Mouse (Mus musculus) ES-E14 (cell line): ENCODE results near the gene Pitpnc1. TPM values are rescaled to one million over a fixed set of nuclear protein-coding genes. Genes with fewer than 3 reads are reported as not detected.

Experiments used
- DNase-seq: peaks from one replicate; pipeline ENCODE4 v3.0.0-alpha.2; 2013; ENCODE audit warnings: low read depth, low spot score
- H3K27ac ChIP-seq: 2 replicates; pipeline ENCODE4 v1.5.1; 2012; ENCODE audit warnings: low read depth, mild to moderate bottlenecking, low read length, moderate library complexity, mixed read lengths; ENCODE audit not compliant: poor library complexity, insufficient read depth, severe bottlenecking
- H3K36me3 ChIP-seq: 2 replicates; pipeline ENCODE4 v1.6.1; 2012; ENCODE audit warnings: mild to moderate bottlenecking, low read length, moderate library complexity, mixed read lengths; ENCODE audit not compliant: control insufficient read depth, poor library complexity, insufficient read depth, severe bottlenecking
- H3K4me1 ChIP-seq, 2 experiments: fragments of 150-350 bp in 1 of 2; sonication (generic) in 1 of 2; 2 replicates each; pipeline ENCODE4 v1.6.1; 2012; ENCODE audit warnings: low read length in 2 of 2, mild to moderate bottlenecking in 1 of 2, mixed read lengths in 1 of 2; ENCODE audit not compliant: control insufficient read depth in 2 of 2, insufficient read depth in 2 of 2, poor library complexity in 1 of 2
- H3K4me3 ChIP-seq, 2 experiments: fragments of 150-350 bp in 1 of 2; sonication (generic) in 1 of 2; 2 replicates each; pipeline ENCODE4 v1.5.1; 2012; ENCODE audit warnings: low read length in 2 of 2, low read depth in 1 of 2, mild to moderate bottlenecking in 1 of 2, mixed read lengths in 1 of 2; ENCODE audit not compliant: insufficient read depth in 1 of 2, poor library complexity in 1 of 2, severe bottlenecking in 1 of 2
- H3K9ac ChIP-seq: 2 replicates; pipeline ENCODE4 v1.6.1; 2012; ENCODE audit warnings: low read depth, mild to moderate bottlenecking, low read length, mixed read lengths; ENCODE audit not compliant: poor library complexity, insufficient read depth, severe bottlenecking
- H3K9me3 ChIP-seq: fragments of 150-350 bp; sonication (generic); 2 replicates; pipeline ENCODE4 v1.6.1; 2012; ENCODE audit warnings: low read depth, mild to moderate bottlenecking, low read length; ENCODE audit not compliant: control insufficient read depth, insufficient read depth
- CHD2 ChIP-seq: IDR thresholded peaks from 2 replicates; pipeline ENCODE4 v1.6.1; 2014; ENCODE audit warnings: mild to moderate bottlenecking, low read depth, low read length, inconsistent platforms
- HCFC1 ChIP-seq: IDR thresholded peaks from 2 replicates; pipeline ENCODE4 v1.6.1; 2012; ENCODE audit warnings: low read length, inconsistent platforms, borderline replicate concordance; ENCODE audit not compliant: insufficient read depth
- MAFK ChIP-seq: IDR thresholded peaks from 2 replicates; pipeline ENCODE4 v1.6.1; 2014; ENCODE audit warnings: mild to moderate bottlenecking, low read depth, low read length, inconsistent platforms; ENCODE audit not compliant: insufficient read depth
- ZC3H11A ChIP-seq: IDR thresholded peaks from 2 replicates; pipeline ENCODE4 v1.6.1; 2012; ENCODE audit warnings: low read depth, mild to moderate bottlenecking, inconsistent platforms, low read length, borderline replicate concordance
- ZNF384 ChIP-seq: IDR thresholded peaks from 2 replicates; pipeline ENCODE4 v1.6.1; 2012; ENCODE audit warnings: low read depth, low read length, inconsistent platforms
- in situ Hi-C, 2 experiments: fragments of 600-800 bp; cut with MboI; formaldehyde crosslinking; loops; one replicate each; pipeline ENCODE4 v1.15.1; 2025; ENCODE audit warnings: low sequenced_read_pairs in 2 of 2, inconsistent platforms in 1 of 2; ENCODE audit not compliant: unreplicated experiment in 2 of 2
- total RNA-seq: library from RNA; depleted of rRNA; stranded (reverse); fragments of 300-350 nt; gene quantifications from 2 replicates; pipeline ENCODE4 v1.2.3, GENCODE M21; 2012

The Pitpnc1 gene
- total RNA-seq, 1 experiment, result 37.3 TPM

DNA sequence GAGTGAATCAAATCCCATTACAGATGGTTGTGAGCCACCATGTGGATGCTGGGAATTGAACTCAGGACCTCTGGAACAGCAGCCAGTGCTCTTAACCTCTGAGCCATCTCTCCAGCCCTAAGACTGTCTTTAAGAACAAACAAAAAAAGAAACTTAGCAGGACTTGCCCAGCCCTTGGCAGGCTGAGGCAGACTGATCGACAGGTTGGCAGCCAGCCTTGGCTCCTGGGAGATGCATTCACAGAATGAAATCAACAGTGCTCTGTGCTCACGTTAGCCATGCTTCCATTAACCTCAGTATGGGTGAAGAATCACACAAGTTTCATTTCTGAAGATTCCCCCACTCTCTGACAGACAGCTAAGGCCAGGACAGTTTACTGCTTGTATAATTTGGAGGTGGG, 280.1 kb downstream of the Pitpnc1 start:
- H3K4me1 ChIP-seq, result peaks cover 0 to 5% of the 10 kb centered on the region in 2 experiments; a peak in 1 of 4 replicates
- no peaks in the 10 kb centered on the region for H3K9me3 ChIP-seq
- no peak overlapping the region for H3K27ac ChIP-seq
- TF ChIP-seq CHD2 (no peak), ZNF384 (no peak), HCFC1 (no peak), ZC3H11A (no peak), MAFK (no peak)
- H3K4me3 ChIP-seq, result no peak overlapping the region
- H3K9ac ChIP-seq, result no peak overlapping the region
- in situ Hi-C loops, result no loop called here
- DNase-seq, result no peak
- no peaks in the 10 kb centered on the region for H3K36me3 ChIP-seq

DNA sequence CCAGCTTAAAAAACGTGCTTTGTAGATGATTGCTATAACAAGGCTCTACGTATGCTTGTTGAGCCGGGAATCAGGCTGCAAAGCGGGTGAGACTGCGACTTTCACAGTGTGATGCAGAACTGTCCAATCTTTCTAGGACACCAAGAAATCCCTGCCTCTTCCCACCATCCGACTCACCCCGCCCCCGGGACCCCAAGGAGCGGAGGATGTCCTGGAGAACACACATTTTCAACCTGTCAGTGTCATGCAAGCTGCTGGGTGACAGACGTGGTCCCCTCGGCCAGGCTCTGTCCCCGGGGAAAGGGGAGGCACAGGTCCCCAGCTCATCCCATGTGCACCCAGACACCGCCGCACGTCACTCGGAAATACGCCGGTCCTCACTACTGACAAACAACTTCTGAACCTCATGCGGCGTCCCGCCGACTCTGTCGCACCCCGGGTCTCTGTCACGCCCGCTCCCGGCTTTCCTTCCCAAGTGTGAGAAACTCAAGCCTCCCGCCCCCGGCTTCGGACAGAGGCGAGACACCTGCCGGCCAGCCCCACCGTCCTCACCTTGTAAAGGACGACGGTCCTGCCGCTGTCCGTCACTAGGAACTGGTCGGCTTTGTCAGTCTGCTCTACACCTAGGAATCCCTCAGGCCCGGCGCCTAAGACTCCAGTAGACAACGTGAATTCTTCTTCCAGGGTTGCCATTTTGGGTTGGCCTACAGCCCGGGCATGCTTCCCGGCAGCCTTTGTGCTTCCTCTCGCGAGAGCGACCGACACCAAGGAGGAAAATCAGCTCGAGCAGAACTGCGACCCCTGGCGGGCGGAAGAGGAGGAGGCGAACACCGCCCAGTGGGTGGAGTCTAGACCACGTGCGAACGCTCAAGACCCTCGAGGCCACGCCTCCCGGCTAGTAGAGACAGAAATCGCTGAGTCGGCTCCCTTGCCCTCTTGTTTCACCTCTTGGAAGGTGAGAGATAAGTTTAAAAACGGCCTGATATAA, 281.6 kb downstream of the Pitpnc1 start, which contains the start of gene Nol11:
Gene Nol11, minus strand, starts transcription at position 817 of the 988 bp plus-strand sequence.
- DNase-seq, result peak; percentile 98
- Histone ChIP-seq H3K36me3 (peaks cover 9% of the 10 kb centered on the region), H3K27ac (peak within 1 kb of the TSS; percentile 83), H3K9ac (peak within 1 kb of the TSS; percentile 96), H3K4me3 (peak within 1 kb of the TSS; percentile 91 to 97), H3K4me1 (no peaks in the 10 kb centered on the region; a peak in 1 of 4 replicates), H3K9me3 (no peaks in the 10 kb centered on the region)
- TF ChIP-seq HCFC1 (peak; percentile 71), ZNF384 (peak; percentile 45; the same call in 1 of the 2 replicates), ZC3H11A (no peak), CHD2 (peak; percentile 97), MAFK (peak; percentile 100)
- in situ Hi-C loops, result no loop called here

DNA sequence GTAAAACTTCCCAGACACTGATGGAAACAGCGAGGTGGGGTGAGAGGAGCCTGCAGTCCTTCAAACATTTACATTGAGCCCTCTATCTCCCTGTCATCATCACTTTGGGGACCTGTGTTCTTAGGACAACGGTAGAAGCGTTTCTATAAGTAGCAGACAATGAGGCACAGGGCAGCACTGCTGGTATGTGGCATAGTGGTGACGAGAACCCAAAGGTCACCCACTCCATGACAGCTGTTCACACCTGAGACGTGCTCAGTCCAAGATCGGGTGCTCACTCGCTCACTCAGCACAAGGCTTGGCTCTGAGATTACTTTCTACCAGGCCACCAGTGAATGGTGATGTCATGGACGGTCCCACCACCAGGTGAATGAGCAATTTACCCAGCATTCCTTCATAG, 286.7 kb downstream of the Pitpnc1 start:
- in situ Hi-C loops, result no loop called here
- TF ChIP-seq HCFC1 (no peak), CHD2 (no peak), MAFK (no peak), ZNF384 (no peak)
- H3K36me3 ChIP-seq, result peaks cover 28% of the 10 kb centered on the region
- no peaks in the 10 kb centered on the region for H3K9me3 ChIP-seq
- no peak overlapping the region for H3K9ac ChIP-seq
- no peaks in the 10 kb centered on the region; a peak in 1 of 4 replicates for H3K4me1 ChIP-seq
- no peak overlapping the region; the same call in 1 of the 2 replicates for H3K27ac ChIP-seq
- no peak for DNase-seq
- H3K4me3 ChIP-seq, result no peak overlapping the region

DNA sequence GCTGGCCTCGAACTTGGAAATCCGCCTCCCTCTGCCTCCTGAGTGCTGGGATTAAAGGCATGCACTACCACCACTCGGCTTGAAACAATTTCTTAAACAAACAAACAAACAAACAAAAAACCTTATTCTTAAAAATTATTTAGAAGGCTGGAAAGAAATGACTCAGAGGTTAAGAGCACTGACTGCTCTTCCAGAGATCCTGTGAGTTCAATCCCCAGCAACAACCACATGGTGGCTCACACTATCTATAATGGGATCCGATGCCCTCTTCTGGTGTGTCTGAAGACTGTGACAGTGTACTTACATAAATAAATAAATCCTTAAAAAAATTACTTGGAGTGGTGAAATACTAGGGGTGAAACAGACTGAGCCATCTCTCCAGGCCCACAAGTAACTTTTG, 309.3 kb downstream of the Pitpnc1 start:
- no peak for TF ChIP-seq MAFK
- TF ChIP-seq CHD2, result no peak
- TF ChIP-seq ZNF384, result no peak
- TF ChIP-seq HCFC1, result no peak
- TF ChIP-seq ZC3H11A, result no peak
- in situ Hi-C loops, result no loop called here
- DNase-seq, result no peak

More for the DNA sequence above, 309.3 kb downstream of the Pitpnc1 start:
- no peak overlapping the region for H3K9ac ChIP-seq
- H3K4me1 ChIP-seq, result no peaks in the 10 kb centered on the region; a peak in 1 of 4 replicates
- H3K36me3 ChIP-seq, result peaks cover under 1% of the 10 kb centered on the region; the same call in 1 of the 2 replicates
- H3K4me3 ChIP-seq, result no peak overlapping the region
- no peak overlapping the region for H3K27ac ChIP-seq
- H3K9me3 ChIP-seq, result no peaks in the 10 kb centered on the region
